Mouse (Mus musculus) monocyte, adult 5-6 weeks (primary cell): ENCODE results near the gene Tada1. TPM values are rescaled to one million over a fixed set of nuclear protein-coding genes. Genes with fewer than 3 reads are reported as not detected.

Experiments used
- ATAC-seq: fragments of 153-309, 156-312 bp; replicated peaks from 2 replicates; pipeline ENCODE4 v1.8.0; 2017; ENCODE audit warnings: mild to moderate bottlenecking; ENCODE audit not compliant: low TSS enrichment, insufficient number of reproducible peaks, severe bottlenecking, poor library complexity, low FRiP score
- total RNA-seq: library from RNA; stranded (forward); fragments of 200-1000, 200-491, 200-594 nt; gene quantifications from 3 replicates; pipeline ENCODE4 v1.2.3, GENCODE M21; 2017

The Tada1 gene
- 29.7 to 47.0 TPM (median 31.9 TPM) in 3 replicates for total RNA-seq

DNA sequence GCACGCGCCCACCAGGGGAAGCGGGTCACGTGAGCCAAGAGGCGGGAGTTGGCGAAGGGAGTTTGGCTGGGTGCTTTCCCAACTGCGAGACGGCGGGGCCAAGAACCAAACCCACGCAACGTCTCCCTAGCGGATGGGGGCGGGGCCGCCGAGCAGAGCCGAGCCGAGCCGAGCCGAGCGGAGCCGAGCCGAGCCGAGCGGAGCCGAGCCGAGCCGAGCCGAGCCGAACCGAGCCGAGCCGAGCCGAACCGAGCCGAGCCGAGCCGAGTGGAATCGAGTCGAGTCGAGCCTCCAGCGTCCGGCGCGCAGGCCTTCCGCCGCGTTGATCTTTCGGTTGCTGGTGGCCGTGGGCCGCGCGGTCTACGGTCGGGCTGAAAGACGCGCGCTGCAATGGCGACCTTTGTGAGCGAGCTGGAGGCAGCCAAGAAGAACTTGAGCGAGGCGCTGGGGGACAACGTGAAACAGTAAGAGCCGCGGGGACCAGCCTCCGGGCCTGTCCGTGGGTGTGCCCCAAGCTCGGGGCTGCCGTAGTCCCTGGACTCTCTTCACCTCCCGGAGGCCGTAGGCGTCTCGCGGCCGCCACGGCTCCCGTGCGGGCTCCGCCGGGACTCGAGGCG lies at the start of gene Tada1:
Gene Tada1, plus strand, starts transcription at position 85 of the 617 bp plus-strand sequence.
- peak; percentile 77 for ATAC-seq

DNA sequence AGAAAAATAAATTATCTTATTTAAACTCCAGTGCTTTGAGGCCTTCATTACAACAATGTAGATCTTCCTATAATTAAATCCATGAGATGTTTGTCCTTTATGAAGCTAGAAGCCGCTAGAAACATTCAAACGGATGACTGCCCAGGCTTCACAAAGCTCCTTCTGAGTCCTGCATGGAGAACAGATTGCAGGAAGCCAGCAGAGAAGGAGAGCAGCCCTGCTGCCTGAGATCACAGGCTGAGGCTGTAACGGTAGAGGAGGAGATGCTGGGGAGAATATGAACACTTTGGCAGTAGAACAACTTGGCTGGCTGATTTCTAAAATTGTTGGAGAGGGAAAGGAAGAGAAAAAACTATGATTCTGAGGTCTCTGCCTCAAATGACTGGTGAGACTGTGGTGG lies 48.1 kb upstream of the Tada1 start:
- no peak for ATAC-seq

DNA sequence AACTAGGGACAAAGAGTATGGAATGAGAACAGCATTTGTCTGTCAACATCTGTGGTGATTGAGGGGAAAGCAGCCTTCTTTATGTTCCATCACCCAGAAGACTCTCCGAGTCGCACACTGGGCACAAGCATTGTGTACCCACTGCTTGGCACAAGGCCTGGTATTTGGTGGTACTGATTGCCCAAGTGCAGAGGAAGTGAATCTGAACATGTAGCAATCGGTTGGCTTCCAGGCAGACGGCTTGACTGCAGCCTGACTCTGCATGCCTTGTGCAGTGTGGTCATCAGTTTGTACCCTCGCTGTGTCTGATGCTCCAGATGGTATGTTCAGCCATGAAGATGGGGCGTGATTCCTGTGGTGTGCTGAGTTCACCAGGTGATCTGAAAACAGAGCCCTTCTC lies 39.8 kb upstream of the Tada1 start:
- peak; percentile 93 for ATAC-seq

DNA sequence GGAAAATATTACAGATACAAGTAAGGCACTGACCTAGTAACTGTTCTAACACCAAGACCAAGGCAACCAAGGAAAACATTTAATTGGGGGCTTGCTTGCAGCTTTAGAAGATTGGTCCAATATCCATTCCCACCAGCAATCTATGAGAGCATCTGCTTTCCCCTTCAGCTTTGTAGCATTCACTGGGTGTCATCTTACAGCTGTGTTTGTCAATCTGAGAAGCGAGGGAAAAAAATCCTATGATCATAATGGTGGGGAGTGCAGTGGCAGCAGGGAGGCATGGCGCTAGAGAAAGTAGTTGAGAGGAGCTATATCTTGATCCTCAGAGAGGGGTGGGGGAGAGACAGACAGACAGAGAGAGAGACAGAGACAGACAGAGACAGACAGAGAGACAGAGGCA lies 36.8 kb upstream of the Tada1 start:
- ATAC-seq = no peak

DNA sequence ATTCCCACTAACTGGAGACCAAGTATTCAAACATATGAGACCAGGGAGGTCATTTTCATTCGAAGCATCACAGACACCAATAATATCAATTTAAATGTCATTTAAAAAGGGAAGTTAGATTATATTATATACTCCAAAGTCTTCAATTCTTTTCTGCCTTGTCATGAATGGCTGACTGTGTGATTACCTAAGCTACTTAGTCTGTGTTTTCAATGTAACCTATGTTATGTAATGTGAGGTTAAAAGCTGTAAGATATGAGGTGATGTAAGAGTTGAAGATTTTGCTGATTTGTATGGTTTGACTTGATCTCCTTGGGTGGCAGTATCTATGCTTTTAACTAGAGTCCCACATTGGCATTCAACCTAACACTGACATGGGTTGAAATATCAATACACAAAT lies 36.4 kb upstream of the Tada1 start:
- peak; percentile 50; the same call in 1 of the 2 replicates for ATAC-seq

DNA sequence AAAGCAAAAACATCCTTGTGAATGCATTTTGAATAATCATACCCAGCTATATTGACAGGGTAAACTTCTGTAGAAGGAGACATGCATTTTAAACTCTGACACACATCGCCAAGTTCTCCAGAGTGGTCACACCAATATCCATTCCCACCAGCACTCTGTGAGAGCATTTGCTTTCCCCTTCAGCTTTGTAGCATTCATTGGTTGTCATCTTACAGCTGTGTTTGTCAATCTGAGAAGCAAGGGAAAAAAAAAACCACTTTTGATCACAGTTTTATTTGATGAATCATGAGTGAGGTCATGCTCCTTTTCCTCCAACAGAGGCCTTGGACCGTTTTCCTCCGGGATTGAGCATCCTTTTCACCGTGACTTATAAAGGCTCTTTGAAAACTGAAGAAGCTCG lies 35.3 kb upstream of the Tada1 start:
- no peak for ATAC-seq

DNA sequence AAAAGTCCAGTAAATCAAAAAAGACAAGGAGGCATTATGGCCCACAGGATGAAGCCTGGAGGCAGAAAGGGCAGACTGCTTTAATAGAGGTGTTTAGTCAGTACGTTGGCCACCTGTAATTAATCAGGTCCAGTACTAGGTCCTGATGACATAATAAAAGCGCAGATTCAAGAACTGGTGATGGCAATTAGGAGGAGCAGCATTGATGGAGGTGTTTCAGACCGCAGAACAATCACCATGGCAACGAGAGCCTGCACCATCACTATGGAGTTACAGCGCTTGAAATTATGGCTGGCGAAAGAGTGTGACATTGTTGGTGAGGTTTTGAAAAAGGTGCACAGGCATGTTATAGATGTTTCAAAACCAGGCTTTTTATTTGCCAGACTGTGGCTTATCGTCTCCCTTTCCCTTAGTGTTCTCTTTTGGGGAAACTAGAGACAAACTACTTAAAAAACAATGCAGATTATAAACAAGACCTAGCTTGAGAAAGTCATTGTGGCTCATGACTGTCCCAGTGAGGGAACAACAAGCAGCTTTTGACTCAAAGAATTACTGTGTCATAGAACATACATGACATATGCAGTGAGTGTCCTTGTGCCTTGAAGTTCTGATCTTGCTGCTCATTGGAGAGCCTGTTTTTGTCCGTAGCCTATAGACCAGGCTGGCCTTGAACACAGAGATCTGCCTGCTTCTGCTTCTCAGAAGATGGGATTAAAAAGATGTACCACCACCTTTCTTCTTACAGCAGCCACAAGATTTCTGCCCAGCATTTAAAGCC lies 34.4 kb upstream of the Tada1 start:
- no peak for ATAC-seq

DNA sequence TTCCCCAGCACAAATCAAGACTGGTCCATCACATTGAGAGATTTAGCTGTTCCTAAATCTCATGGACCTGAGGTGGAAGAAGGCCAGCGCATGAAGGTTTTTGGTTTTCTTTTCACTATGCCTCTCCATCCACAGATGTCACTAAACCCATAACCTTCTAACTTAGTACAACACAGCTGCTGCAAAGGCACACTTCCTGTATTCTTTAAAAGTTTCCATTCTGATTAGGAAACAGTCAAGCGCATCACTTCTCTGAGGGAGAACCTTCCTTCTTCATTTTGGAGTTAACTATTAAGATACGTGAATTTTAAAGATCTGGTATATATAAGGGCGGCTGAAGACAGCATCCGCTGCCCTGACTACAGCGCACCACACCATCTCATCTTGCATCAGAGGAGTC lies 33.3 kb upstream of the Tada1 start:
- peak; percentile 81 for ATAC-seq

DNA sequence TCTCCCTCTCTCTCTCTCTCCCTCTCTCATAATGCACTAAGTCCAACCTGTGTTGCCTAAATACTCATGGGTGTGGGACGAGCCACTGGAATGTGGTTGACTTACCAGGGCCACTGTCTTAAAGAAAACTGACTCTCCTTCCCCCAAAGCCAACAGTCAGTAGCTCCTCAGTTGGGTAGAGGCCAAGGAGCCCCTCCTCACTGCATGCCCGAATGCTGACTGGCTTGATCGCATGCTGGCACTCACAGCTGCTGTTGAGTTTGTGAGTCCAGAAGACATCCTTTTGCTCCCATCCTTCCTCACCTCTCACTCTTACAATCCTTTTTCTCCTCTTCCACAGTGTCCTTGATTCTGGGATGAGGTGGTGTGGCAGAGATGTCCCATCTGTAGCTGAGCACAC lies 32.0 kb upstream of the Tada1 start:
- no peak for ATAC-seq

DNA sequence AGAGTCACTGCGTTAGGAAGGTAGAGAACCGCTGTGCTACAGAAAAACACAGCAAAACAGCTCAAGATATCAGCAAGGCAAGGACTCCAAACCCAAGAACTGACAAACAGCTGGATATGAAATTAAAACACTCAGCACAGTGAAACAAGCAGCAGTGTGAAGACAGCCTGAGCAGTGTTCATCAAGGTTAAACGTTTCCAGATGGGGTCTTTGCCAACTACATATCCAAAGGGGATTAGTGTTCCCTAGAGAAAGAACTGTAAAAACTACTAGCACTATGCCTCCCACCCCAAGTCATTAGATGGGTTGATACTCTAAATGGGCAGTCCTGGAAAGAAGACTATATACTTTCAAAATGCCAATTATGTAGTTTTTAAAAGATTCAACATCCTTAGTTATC lies 29.6 kb upstream of the Tada1 start:
- no peak for ATAC-seq

DNA sequence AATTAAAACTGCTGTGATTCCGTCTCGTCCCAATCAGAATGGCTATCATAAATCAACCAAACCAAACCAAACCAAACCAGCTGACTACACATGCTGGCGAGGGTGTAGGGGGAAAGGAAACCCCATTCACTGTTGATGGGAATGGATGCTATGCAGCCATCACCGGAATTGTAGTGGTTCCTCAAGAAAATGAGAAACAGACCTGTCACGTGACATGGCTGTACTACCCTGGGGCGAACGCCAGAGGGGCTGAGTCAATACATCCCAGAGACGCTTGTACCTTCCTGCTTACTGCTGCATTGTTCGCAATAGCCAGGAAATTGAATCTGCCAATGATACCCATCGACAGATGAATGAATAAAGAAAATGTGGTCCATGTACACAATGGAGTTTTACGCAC lies 29.1 kb upstream of the Tada1 start:
- no peak for ATAC-seq

DNA sequence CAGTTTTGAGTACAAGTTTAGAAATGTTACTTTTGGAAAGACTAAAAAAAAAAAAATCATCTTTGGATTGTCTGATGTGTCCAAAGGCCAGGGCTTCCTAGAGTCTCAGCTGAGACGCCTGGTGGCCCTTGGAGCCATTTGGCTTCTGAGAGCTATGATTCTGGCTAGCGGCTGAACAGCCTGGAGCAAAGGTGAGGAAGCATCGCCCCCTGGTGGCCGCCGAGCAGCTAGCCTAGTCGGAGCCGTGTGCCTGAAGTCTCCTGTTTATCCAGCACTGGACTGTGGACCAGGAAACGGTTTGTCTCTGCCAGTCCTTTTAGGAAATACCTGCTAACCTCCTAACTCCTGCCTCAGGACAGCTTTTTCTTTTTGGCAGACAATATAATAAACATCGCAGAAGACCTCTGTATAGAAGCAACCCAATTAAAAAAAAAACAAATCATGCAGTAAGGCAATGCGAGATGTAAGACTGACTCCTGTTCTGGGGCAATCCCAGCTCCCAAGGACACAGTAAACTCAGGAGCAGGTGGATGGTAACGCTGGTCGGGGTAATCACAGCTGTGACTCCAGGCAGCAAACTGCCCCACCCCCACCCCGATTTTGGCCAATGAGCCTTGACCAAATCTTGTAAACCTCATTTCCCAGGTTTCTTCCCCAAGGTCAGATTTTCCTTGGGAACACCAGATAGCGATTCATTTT lies 18.6 kb upstream of the Tada1 start:
- peak; percentile 98 for ATAC-seq

DNA sequence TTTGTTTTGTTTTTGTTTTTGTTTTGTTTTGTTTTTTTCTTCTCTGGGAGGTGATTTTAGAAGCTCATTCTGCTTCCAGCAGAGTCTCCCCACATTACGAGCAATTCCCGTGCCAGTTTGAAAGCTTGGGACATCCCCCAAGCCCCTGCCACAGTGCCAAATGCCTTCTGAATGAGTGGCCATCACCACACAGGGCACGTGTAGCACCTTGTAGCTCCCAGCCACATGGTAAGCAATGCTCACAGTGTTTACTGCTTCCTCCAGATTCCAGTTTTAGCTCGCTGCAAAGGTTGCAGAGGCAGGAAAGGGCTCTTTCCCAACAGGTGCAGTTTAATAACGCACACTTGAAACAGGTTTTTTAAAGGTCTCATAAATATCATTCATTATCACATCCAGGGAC lies 18.0 kb upstream of the Tada1 start:
- ATAC-seq = no peak

DNA sequence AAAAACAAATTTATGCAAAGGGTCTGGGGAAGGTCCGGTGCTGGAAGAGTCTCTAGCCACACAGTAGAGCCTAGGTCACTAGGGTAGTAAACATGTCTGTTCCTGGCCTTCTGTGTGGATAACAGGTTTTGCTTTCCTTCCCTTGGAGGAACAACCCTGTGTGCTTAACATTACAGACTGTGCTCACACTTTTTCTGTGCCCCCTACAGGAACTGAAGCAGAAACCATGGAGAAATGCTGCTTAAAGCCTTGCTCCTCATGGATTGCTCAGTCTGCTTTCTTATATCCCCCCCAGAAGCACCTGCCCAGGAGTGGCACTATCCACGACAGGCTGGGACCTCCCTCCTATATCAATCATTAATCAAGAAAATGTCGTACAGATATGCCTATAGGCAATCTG lies 17.1 kb upstream of the Tada1 start:
- no peak for ATAC-seq

DNA sequence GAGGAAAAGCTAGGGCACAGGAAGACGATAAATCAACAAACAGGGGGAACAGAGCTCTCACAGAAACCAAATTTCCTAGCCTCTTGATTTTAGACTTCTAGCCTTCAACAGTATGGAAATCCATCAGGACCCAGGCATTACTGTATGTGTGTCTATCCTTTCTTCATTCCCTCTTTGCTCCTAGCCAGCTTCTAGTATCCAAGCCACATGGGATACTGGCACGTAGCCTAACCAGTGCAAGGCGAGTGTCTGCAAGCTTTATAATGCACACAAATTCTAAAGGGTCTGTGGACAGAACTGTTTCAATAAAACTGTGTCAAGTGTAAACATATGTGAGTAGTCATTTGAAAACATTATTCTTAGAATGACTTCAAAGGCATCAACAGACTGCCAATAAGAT lies 16.2 kb upstream of the Tada1 start:
- ATAC-seq = no peak

DNA sequence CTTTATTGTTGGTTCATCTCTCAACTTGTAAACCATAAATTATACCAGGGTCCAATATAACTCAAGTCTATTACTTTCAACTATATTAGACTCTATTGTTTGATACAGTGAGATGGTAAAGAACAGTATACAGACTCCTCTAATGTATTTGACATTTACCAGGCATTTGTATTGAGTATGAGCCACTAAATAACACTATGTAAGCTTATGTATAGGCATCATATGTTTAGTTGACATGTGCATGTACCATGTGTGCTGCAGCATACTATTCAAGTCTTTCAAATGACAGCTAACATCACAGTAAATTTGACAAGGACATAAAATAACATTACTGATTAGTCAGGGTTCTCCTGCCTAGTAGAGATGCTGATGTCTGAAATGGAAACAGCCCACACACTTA lies 15.8 kb upstream of the Tada1 start:
- ATAC-seq = no peak

DNA sequence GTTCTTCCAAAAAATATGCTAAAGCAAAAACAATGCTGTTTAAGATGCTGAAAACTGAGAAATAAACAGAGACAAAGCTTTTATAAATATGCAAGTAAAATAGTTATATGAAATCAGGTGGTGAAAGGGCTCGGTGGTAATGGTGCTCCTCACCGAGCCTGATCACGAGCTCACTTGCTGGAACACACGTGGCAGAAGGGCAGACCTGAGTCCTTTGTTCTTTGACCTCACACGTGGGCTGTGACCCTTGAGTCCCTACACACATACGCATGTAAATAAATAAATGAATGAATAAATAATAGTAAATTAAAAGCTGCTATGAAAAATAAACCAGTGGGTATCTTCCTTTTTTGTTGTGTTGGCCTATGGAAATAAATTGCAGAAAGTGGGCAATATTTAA lies 1.7 kb upstream of the Tada1 start:
- ATAC-seq = no peak

DNA sequence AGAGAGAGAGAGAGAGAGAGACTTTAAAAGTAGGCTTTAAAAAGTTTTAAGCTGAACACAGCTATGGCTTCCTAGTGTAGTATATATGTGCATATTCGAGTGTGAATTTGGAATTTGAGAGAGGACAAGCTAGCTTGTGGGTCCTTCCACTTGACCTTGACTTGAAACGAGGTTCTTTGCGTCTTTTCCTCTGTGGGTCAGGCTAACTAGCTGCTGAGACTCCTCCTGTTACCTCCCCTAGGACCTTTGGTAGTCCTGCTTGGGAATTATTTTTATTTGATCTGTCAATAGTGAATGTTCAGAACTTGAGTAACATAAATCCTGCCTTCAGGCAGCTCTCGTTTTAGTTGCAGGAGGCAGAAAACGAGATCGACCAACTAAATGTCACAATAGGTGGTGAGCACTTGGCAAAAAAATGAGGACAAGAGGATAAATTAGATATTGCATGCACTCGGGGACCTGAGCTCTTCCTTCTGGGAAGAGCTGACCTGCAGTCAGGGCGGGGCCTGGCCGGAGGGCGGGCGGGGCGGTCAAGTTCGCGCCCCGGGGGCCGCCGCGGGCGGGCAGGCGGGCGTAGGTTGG lies 375 bp upstream of the Tada1 start:
- ATAC-seq = no peak

DNA sequence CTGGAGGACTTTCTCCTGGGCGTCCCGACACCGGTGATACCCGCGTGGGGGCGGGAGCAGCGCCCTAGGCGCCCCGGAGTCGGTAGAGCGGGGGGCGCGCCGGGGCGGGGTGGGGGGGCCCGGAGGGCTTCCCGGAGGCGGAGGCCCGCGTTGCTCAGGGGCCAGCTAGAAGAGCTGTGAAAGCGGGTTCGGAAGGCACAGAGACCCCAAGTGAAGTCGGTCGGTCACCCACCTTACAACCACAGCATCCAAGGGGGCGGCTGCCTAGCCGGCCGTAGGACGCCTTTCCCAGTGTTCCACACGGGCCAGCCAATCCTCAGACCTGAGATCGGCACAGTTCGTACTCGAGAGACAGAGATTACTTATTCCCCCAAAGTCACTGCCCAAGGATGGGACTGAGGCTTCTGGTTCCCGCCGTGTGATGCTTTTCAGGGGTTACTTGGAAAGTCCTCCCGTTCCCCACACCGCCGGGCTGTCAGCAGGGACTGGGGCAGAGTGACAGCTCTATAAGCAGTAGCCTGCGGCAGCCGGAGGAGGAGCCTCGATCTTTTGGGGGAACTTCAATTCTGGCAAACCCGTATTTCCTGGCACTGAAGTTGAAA lies 834 bp downstream of the Tada1 start:
- ATAC-seq = peak; percentile 41
